Mouse (Mus musculus): ENCODE data around the gene Arl15. TPM values are rescaled to one million over a fixed set of nuclear protein-coding genes. Genes with fewer than 3 reads are reported as not detected.
A peak's percentile ranks its signal among the peaks of the same experiment; 100 is the strongest.
"Not testable (repeated sequence)": the region's sequence is repeated elsewhere in the genome, so short reads cannot be mapped to it uniquely, and the experiment has no call there.

The Arl15 gene
- polyA plus RNA-seq, 1 experiment from 2014 or later = 11.8 TPM

- 68% methylated on average over 5 of the region's 5 CpGs for WGBS
- no peak for DNase-seq
- Histone ChIP-seq H3K4me2 (no peak overlapping the region), H3K4me3 (ENCODE audit: low read depth, low read length) (no peak overlapping the region), H3K27ac (ENCODE audit: low read depth) (no peak overlapping the region), H3K9me3 (ENCODE audit: low read depth, low read length) (no peaks in the 10 kb centered on the region), H3K4me1 (ENCODE audit: insufficient read depth) (no peaks in the 10 kb centered on the region), H3K27me3 (ENCODE audit: insufficient read depth, low read length) (no peaks in the 10 kb centered on the region), H3K9ac (no peak overlapping the region), H3K36me3 (ENCODE audit: insufficient read depth) (no peaks in the 10 kb centered on the region)
- no peak for TF ChIP-seq CTCF (IDR thresholded peaks at IDR 0.05; ENCODE audit: low read depth)
- no peak for ATAC-seq (ENCODE audit: insufficient read depth)
These were observed 8.5 kb upstream of the Arl15 start for GRCm38 (mm10) chr13:113785803-113786202.

GRCm38 (mm10) chr13:113787136-113787535 is 7.2 kb upstream of the Arl15 start:
- DNase-seq (no peak), ATAC-seq (ENCODE audit: insufficient read depth) (no peak)
- H3K4me2 ChIP-seq = no peak overlapping the region

GRCm38 (mm10) chr13:113790016-113790415 is 4.3 kb upstream of the Arl15 start:
- DNase-seq; H3K27me3 ChIP-seq (ENCODE audit: insufficient read depth, low read length); H3K4me2 ChIP-seq; H3K9ac ChIP-seq; H3K36me3 ChIP-seq (ENCODE audit: insufficient read depth); H3K27ac ChIP-seq (ENCODE audit: low read depth); ATAC-seq (ENCODE audit: insufficient read depth); H3K9me3 ChIP-seq (ENCODE audit: low read depth, low read length); H3K4me1 ChIP-seq (ENCODE audit: insufficient read depth); H3K4me3 ChIP-seq (ENCODE audit: low read depth, low read length): not testable (repeated sequence)
- WGBS = 90% methylated on average over 1 of the region's 3 CpGs

More at GRCm38 (mm10) chr13:113787136-113787535, 7.2 kb upstream of the Arl15 start:
- 57% methylated on average over 8 of the region's 8 CpGs for WGBS
- Histone ChIP-seq H3K4me1 (ENCODE audit: insufficient read depth) (no peaks in the 10 kb centered on the region), H3K9me3 (ENCODE audit: low read depth, low read length) (no peaks in the 10 kb centered on the region), H3K4me3 (ENCODE audit: low read depth, low read length) (no peak overlapping the region), H3K9ac (no peak overlapping the region), H3K27me3 (ENCODE audit: insufficient read depth, low read length) (no peaks in the 10 kb centered on the region), H3K27ac (ENCODE audit: low read depth) (no peak overlapping the region), H3K36me3 (ENCODE audit: insufficient read depth) (no peaks in the 10 kb centered on the region)
- no peak for TF ChIP-seq CTCF (IDR thresholded peaks at IDR 0.05; ENCODE audit: low read depth)

- peak overlapping the region; percentile 91 for H3K27ac ChIP-seq (ENCODE audit: low read depth)
- no peaks in the 10 kb centered on the region for H3K9me3 ChIP-seq (ENCODE audit: low read depth, low read length)
- TF ChIP-seq CTCF (IDR thresholded peaks at IDR 0.05; ENCODE audit: low read depth) = no peak
- WGBS = 73% methylated on average over 9 of the region's 9 CpGs
- peak overlapping the region; percentile 93 for H3K9ac ChIP-seq
- H3K4me3 ChIP-seq (ENCODE audit: low read depth, low read length) = peak overlapping the region; percentile 79
- peak overlapping the region; percentile 84 for H3K4me2 ChIP-seq
- H3K36me3 ChIP-seq (ENCODE audit: insufficient read depth) = no peaks in the 10 kb centered on the region
- peaks cover 13% of the 10 kb centered on the region for H3K4me1 ChIP-seq (ENCODE audit: insufficient read depth)
- DNase-seq = no peak
- no peak for ATAC-seq (ENCODE audit: insufficient read depth)
- H3K27me3 ChIP-seq (ENCODE audit: insufficient read depth, low read length) = no peaks in the 10 kb centered on the region
These were observed 668 bp upstream of the Arl15 start for GRCm38 (mm10) chr13:113793637-113794036.

GRCm38 (mm10) chr13:113794705-113795655 is 675 bp downstream of the Arl15 start:
- Histone ChIP-seq H3K27ac (ENCODE audit: low read depth) (peak overlapping the region; percentile 92), H3K4me1 (ENCODE audit: insufficient read depth) (peaks cover 13% of the 10 kb centered on the region), H3K4me2 (peak overlapping the region; percentile 84), H3K9me3 (ENCODE audit: low read depth, low read length) (no peaks in the 10 kb centered on the region), H3K27me3 (ENCODE audit: insufficient read depth, low read length) (no peaks in the 10 kb centered on the region), H3K9ac (peak overlapping the region; percentile 93), H3K36me3 (ENCODE audit: insufficient read depth) (no peaks in the 10 kb centered on the region), H3K4me3 (ENCODE audit: low read depth, low read length) (peak overlapping the region; percentile 79)
- under 1% methylated on average over 52 of the region's 52 CpGs for WGBS
- TF ChIP-seq CTCF (IDR thresholded peaks at IDR 0.05; ENCODE audit: low read depth) = no peak
- DNase-seq (peak; percentile 68), ATAC-seq (ENCODE audit: insufficient read depth) (peak; percentile 37)

- no peak overlapping the region for H3K27ac ChIP-seq (ENCODE audit: low read depth)
- no peaks in the 10 kb centered on the region for H3K36me3 ChIP-seq (ENCODE audit: insufficient read depth)
- H3K9me3 ChIP-seq (ENCODE audit: low read depth, low read length) = no peaks in the 10 kb centered on the region
- H3K4me2 ChIP-seq = no peak overlapping the region
- H3K27me3 ChIP-seq (ENCODE audit: insufficient read depth, low read length) = no peaks in the 10 kb centered on the region
- ATAC-seq (ENCODE audit: insufficient read depth) (no peak), DNase-seq (no peak)
- H3K9ac ChIP-seq = no peak overlapping the region
- no peak overlapping the region for H3K4me3 ChIP-seq (ENCODE audit: low read depth, low read length)
- WGBS = 52% methylated on average over 6 of the region's 6 CpGs
- no peak for TF ChIP-seq CTCF (IDR thresholded peaks at IDR 0.05; ENCODE audit: low read depth)
- peaks cover 13% of the 10 kb centered on the region for H3K4me1 ChIP-seq (ENCODE audit: insufficient read depth)
These were observed 3.1 kb downstream of the Arl15 start for GRCm38 (mm10) chr13:113797378-113797777.

- Histone ChIP-seq H3K27me3 (ENCODE audit: insufficient read depth, low read length) (no peaks in the 10 kb centered on the region), H3K4me2 (no peak overlapping the region), H3K4me1 (ENCODE audit: insufficient read depth) (peaks cover 13% of the 10 kb centered on the region), H3K9me3 (ENCODE audit: low read depth, low read length) (no peaks in the 10 kb centered on the region), H3K9ac (no peak overlapping the region), H3K27ac (ENCODE audit: low read depth) (no peak overlapping the region), H3K4me3 (ENCODE audit: low read depth, low read length) (no peak overlapping the region), H3K36me3 (ENCODE audit: insufficient read depth) (no peaks in the 10 kb centered on the region)
- WGBS = 93% methylated on average over 4 of the region's 4 CpGs
- no peak for TF ChIP-seq CTCF (IDR thresholded peaks at IDR 0.05; ENCODE audit: low read depth)
- ATAC-seq (ENCODE audit: insufficient read depth) = no peak
- DNase-seq = no peak
These were observed 5.1 kb downstream of the Arl15 start for GRCm38 (mm10) chr13:113799361-113799760.
